Mouse (Mus musculus) erythroid progenitor cell, adult 5-6 weeks (primary cell): ENCODE measurements around the gene Ip6k3. TPM values are rescaled to one million over a fixed set of nuclear protein-coding genes. Genes with fewer than 3 reads are reported as not detected.

ENCODE experiments used
- ATAC-seq: replicated peaks from 2 replicates; pipeline ENCODE4 v1.8.0; 2016; ENCODE audit warnings: moderate number of reproducible peaks, mild to moderate bottlenecking, moderate TSS enrichment, inconsistent platforms; ENCODE audit not compliant: poor library complexity, low FRiP score, severe bottlenecking
- total RNA-seq, 2 experiments: library from RNA; stranded (forward) in 1 of 2; stranded (reverse) in 1 of 2; fragments of 150-400 nt in 1 of 2; fragments of 186-747, 209-891 nt in 1 of 2; gene quantifications; 2 replicates each; pipeline versions ENCODE4 v1.2.3 to v1.2.4; 2015 to 2017; ENCODE audit warnings: low replicate concordance in 2 of 2

The Ip6k3 gene
- total RNA-seq (2015; ENCODE audit: low replicate concordance) (not detected in 2 replicates), total RNA-seq (2017; ENCODE audit: low replicate concordance) (not detected in 2 replicates)

DNA sequence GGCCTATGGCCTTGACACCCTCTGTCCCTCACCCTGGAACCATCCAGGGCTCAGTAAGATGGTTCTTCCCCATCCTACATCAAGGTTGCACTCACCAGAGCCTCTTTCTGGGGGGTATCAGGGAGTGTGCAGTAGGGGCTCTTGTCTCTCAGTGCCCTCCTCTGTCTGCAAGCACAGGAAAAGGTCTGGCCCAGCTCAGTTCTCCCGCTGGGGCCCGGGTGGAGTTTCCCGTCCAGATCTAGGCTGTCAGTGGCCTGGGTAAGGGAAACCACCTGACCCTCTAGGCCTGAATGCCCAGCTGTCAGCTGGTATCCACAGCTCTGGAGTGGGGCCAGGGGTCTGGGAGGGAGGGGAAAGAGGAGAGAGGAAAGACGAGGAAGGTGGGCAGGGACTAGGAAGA is at the start of gene Ip6k3:
Ip6k3 (minus strand) TSS at position 251 of the 400 bp plus-strand sequence.
- ATAC-seq: no peak

DNA sequence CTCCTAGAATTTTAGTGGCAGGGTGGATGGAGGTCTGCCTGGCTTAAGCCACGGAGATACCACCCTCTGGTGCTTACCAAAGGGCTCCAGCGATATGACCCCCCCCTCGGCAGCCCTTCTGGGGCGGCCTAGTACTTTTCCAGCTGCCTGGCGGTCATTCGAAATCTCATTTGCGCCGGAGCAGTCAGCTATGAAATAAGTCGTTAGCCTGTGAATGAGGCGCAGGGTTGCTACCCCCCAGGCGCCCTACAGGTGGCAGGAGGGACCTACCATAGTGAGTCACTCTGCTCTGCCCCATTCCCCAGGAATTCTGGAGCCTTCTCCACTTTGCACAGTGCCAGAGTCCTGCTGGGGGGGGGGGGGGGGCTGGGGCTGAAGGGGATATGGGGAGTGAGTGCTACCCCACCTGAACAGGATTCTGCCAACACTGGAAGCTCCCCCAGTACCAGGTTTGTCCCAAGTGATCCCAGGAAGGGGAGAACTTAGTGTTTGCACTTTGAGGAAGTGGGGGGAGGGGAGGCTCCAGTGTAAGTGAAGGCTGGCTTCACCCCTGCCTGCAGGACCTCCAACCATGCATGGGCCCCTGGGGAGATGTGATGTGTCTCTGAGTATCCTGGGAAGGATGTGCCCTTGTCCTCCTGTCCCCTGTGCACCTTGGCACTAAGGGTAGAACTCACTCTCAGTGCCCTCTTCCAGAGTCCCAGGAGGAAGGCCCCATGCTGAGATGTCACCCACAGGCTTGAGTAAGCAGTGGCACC is 45.4 kb upstream of the Ip6k3 start:
- ATAC-seq: no peak

DNA sequence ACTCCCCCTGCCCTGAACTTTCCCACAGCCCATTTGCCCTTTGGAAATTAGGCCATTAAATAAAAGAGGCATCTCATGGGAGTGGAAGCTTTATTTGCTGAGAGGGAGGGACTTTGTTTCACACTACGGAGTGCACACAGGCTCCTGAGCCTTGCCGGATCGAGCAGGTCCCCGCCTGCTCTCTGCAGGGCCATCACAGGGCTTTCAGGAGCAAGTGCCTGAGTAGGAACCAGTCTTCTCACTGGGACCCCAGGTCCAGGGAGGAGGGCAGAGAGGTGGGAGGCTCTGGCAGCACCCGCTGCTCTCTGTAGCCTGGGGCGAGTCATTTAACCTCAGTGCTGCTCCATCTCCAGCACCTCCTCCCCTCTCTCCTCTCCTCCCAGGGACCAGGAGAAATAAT is 44.4 kb upstream of the Ip6k3 start:
- no peak for ATAC-seq

DNA sequence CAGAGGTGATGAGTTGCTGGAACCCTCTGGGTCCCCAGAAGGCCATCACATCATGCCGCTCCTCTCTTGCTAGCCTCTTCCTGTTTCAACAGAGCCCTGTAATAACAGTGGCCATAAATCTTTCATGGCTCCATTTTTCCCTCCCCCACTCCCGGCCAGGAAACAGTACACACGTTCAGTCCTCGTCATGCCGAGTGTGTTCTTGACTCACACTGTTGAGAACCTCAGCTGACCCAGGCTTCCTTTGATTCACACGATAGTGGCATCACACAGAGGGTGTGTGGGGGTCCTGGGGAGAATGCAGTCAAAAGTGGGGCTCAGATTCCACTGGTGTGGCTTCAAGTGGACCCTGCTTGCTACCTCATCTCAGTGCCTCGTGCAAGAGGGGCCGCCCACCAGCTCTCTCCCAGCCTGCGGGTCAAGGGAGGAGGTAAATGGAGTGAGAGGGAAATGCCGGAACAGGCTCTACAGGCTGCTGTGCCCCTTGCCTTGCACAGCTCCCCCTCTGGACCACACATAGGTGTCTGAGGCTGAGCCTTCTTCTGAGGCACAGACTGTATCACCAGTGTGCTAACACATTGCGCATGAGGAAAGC is 39.6 kb upstream of the Ip6k3 start:
- ATAC-seq: no peak

DNA sequence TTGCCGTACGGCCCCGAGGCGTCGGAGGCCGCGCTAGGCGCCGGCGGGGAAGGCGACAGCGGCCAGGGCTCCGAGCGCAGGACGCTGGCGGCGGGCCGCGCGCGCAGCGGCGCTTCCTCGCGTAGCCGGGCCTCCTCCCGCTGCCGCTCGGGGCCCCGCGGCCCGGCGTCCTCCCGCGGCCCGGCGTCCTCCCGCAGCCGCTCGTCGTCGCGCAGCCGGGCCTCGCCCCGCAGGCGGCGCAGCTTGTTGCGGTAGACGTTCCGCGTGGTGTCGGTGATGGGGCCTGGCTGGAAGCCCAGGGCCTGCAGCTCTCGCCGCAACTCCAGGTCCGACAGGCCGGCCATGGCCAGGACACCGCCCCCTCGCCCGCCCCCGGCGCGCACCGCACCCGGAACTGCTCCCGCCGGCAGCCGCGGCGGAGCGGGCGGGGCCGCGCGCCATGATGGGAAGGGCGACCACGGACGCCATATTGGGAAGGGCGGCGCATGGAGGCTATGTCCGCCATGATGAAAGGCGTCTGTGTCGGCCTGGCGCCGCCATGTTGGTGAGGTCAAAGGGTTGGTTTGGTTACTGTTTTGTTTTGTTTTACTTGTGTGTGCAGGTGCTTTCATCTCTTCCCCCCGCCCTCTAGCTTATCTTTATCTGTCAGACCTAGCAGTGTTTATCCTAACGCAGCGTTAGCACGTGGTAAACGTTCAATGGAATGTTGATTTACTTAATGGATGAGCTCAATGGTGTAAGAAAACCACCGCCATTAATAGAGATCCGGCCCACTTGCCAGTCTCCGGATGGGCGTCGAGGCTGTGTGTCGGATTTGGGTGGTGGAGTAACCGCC is 36.7 kb upstream of the Ip6k3 start, which contains the start of gene Lemd2:
Lemd2 (minus strand) TSS at position 395 of the 835 bp plus-strand sequence.
- ATAC-seq: peak; percentile 86

DNA sequence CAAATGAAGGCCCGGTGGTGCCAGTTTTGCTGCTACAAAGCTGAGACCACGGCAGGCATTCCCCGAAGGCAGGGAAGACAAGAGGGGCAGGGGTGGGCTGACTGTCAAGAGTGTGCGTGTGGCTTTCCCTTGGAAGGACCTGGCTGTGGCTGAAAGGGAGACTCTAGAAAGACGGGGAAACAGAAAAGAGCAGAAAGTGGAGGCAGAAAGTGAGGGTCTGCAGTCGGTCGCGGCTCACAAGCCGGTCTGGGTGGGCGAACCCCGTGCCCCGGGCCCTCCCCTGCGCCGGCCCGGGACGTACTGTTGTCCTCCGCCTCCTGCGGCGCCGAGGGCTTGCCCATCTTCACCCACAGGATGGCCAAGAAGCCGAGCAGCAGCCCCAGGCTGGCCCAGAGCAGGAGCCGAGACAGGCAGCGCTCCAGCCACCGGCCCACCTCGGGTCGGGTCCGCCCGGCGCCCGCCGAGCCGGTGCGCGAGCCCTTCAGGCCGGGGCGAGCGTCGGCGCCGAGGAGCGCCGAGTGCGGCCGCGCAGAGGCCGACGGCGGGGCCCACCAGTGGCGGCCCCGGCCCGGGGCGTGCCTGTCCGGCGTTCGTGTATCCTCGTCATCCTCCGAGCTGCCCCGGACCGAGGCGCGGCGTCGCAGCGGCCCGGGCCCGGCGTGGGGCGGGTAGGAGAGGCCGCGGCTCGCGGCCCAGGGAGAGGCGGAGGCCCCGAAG is 35.9 kb upstream of the Ip6k3 start:
- ATAC-seq: peak; percentile 26

GRCm38 (mm10) chr17:27202919-27203357 is 35.3 kb upstream of the Ip6k3 start:
- ATAC-seq: no peak

DNA sequence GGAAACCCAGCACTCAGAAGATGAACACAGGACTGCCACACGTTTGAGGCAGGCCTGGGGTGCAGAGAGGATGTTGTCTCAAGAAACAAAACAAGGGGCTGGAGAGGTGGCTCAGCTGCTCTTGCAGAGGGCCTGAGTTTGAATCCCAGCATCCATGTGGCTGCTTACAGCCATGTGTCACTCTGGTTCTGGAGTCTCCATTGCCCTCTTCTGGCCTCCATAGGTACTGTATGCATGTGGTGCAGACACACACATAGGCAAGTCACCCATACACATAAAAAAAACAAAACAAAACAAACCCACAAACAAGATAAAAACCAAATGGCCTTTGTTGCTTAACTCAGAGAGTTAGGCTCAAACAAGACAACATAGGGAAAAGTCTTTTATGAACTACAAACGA is 34.4 kb upstream of the Ip6k3 start:
- peak; percentile 41; the same call in 1 of the 2 replicates for ATAC-seq

- ATAC-seq: no peak
Observed at GRCm38 (mm10) chr17:27200801-27201200, 33.2 kb upstream of the Ip6k3 start.

DNA sequence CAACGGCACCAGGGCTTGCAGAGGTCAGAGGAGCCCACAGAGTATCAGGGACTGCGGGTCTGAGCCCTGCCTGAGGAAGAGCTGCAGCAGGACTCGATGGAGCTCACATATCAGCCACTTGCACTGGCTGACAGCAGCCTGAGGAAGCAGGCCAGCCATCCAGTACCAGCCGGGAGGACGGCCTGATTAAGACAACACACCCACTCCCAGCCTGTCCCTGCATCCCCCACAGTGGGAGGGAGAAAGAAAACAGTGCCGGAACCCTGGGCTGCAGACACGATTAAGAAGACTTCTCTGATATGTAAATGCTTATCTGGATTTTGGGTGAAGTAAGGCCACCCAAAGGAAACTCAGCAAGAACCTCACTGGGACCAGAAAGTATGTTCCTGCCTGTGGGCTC is 32.3 kb upstream of the Ip6k3 start:
- ATAC-seq: no peak

GRCm38 (mm10) chr17:27199205-27199604 is 31.6 kb upstream of the Ip6k3 start:
- no peak for ATAC-seq

- ATAC-seq: no peak
Observed at GRCm38 (mm10) chr17:27196206-27196605, 28.6 kb upstream of the Ip6k3 start.

DNA sequence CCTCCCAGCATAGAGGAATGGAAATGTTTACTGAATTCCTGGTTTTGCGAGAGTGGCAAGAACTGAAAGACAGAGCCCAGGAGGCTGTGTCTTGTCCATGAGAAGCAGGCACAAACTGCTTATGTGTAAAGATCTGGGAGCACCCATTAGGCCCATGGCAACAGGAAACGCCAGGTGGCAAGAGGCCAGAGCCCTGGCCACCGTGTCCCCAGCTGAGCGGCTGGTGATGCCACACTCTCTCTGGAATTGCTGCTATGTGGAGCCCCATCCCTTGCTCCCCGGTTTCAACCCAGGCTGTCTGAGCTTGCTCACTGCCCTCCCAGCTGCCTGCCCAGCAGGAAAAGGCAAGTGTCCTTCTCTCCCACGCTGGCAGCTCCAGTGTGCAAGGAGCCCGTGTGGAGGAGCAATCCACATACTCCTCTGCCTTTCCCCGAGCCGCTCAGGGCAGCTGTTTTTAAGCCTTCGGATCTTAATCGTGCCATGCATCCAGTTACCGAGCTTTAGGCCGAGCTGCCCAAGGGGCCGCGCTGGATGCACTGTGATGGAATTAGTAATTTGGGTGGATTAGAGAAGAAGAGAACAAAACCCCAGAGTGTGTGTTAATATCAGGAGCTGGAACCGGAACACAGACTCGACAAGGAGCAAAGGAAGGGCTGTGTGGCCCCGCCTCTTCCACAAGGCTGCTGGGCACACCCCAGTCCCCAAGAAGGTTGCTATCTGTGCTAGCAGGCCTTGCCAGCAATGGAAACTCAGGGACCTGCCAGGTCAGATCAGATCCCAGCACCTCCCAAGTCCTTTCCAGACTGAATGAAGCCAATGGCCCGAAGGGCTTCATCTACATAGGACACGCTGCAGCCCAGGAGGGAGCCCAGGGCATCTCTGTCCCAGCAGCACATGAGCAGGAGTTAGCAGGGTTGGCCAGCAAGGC is 26.9 kb upstream of the Ip6k3 start:
- peak; percentile 92 for ATAC-seq

GRCm38 (mm10) chr17:27191804-27192203 is 24.2 kb upstream of the Ip6k3 start:
- ATAC-seq: no peak

- ATAC-seq: no peak
Observed at GRCm38 (mm10) chr17:27191189-27191588, 23.6 kb upstream of the Ip6k3 start.

DNA sequence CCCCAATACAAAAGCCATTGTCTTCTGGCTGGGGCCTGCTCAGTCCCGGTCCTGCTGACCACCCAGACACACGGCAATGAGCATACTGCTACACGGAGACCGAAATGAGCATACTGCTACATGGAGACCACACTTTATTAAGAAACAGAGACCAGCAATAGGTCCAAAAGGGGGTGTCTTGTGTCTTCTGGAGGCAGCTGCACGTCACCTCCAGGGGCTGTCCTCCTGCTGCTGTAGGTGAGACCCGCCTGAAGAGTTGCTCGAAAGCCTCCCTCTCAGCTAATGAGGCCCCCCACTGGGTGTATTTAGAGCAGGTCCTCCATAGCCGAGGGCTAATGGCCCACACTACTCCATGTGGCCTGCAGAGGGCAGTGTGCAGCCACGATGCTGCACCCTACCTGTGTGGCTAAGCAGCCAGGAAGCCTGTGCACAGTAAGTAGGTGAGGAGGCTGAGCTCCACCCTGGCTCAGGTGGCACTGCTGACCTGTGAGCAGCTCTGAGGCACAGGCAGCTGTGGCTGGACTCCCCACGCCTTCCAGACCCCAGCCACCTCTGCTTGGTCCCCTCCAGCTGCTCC is 22.1 kb upstream of the Ip6k3 start:
- ATAC-seq: peak; percentile 70

- no peak for ATAC-seq
Observed at GRCm38 (mm10) chr17:27188883-27189282, 21.3 kb upstream of the Ip6k3 start.

GRCm38 (mm10) chr17:27187059-27187458 is 19.5 kb upstream of the Ip6k3 start:
- no peak for ATAC-seq
